Mouse (Mus musculus) E14TG2a.4 (cell line): ENCODE measurements around the gene Btd.

ENCODE experiments used
- CTCF ChIP-seq: conservative IDR thresholded peaks from 2 replicates; pipeline ENCODE4 v1.5.1; 2014; ENCODE audit warnings: low read length
- NANOG ChIP-seq: IDR thresholded peaks from 2 replicates; pipeline ENCODE4 v1.6.1; 2014; ENCODE audit warnings: borderline replicate concordance, low read length, mixed read lengths
- POU5F1 ChIP-seq: IDR thresholded peaks from 2 replicates; pipeline ENCODE4 v1.6.1; 2014; ENCODE audit warnings: low read length, borderline replicate concordance

GRCm38 (mm10) chr14:31664903-31665565 lies 24.2 kb downstream of the Btd start:
- TF ChIP-seq CTCF = no peak
- no peak for TF ChIP-seq POU5F1
- no peak for TF ChIP-seq NANOG
